Mouse (Mus musculus) lung, embryonic 16.5 days (tissue): Measurements from ENCODE around the gene Sec61a2. TPM values are rescaled to one million over a fixed set of nuclear protein-coding genes. Genes with fewer than 3 reads are reported as not detected.
A peak's percentile ranks its signal among the peaks of the same experiment; 100 is the strongest.

ENCODE experiments used
- ATAC-seq: fragments of 200-750 bp; cut with Nextera tagmentation; 2 replicates; pipeline ENCODE4 v1.8.0; 2017; ENCODE audit warnings: low read depth, mild to moderate bottlenecking, moderate library complexity
- H3K27ac ChIP-seq: fragments of 300-500 bp; sonication (generic); 2 replicates; pipeline ENCODE4 v1.5.1; 2014; ENCODE audit warnings: mild to moderate bottlenecking, control low read depth, low read length
- H3K27me3 ChIP-seq: fragments of 300-500 bp; sonication (generic); 2 replicates; pipeline ENCODE4 v1.6.1; 2014; ENCODE audit warnings: low read depth, low read length, mixed read lengths; ENCODE audit not compliant: control insufficient read depth, insufficient read depth
- H3K36me3 ChIP-seq: fragments of 300-500 bp; sonication (generic); 2 replicates; pipeline ENCODE4 v1.6.1; 2014; ENCODE audit warnings: low read length; ENCODE audit not compliant: control insufficient read depth, insufficient read depth
- H3K4me1 ChIP-seq: fragments of 300-500 bp; sonication (generic); replicated peaks from 2 replicates; pipeline ENCODE4 v1.6.1; 2014; ENCODE audit warnings: low read length, mixed read lengths; ENCODE audit not compliant: control insufficient read depth, insufficient read depth
- H3K4me2 ChIP-seq: fragments of 300-500 bp; sonication (generic); 2 replicates; pipeline ENCODE4 v1.6.1; 2014; ENCODE audit warnings: low read depth, low read length, control low read depth
- H3K4me3 ChIP-seq: fragments of 300-500 bp; sonication (generic); 2 replicates; pipeline ENCODE4 v1.5.1; 2014; ENCODE audit warnings: mild to moderate bottlenecking, low read length, control low read depth
- H3K9ac ChIP-seq: fragments of 300-500 bp; sonication (generic); 2 replicates; pipeline ENCODE4 v1.6.1; 2014; ENCODE audit warnings: low read length, control low read depth
- H3K9me3 ChIP-seq: fragments of 300-500 bp; sonication (generic); 2 replicates; pipeline ENCODE4 v1.6.1; 2016; ENCODE audit warnings: low read length; ENCODE audit not compliant: control insufficient read depth
- WGBS: fragments of 180-500 bp; shearing (Covaris S2); extraction: QIAGEN DNeasy Blood & Tissue Kit; methylation state at CpG from one replicate; pipeline ENCODE4 v1.1.7; 2014; 5-methylcytosine and 5-hydroxymethylcytosine counted together
- polyA plus RNA-seq: library from polyadenylated mRNA; unstranded; fragments of >200 nt; fragmentation: Nextera tagmentation; extraction: Ambion mirVana; gene quantifications from 2 replicates; pipeline ENCODE4 v1.2.1, GENCODE M21; 2015

The Sec61a2 gene
- polyA plus RNA-seq: 65.9 and 68.1 TPM in 2 replicates

DNA sequence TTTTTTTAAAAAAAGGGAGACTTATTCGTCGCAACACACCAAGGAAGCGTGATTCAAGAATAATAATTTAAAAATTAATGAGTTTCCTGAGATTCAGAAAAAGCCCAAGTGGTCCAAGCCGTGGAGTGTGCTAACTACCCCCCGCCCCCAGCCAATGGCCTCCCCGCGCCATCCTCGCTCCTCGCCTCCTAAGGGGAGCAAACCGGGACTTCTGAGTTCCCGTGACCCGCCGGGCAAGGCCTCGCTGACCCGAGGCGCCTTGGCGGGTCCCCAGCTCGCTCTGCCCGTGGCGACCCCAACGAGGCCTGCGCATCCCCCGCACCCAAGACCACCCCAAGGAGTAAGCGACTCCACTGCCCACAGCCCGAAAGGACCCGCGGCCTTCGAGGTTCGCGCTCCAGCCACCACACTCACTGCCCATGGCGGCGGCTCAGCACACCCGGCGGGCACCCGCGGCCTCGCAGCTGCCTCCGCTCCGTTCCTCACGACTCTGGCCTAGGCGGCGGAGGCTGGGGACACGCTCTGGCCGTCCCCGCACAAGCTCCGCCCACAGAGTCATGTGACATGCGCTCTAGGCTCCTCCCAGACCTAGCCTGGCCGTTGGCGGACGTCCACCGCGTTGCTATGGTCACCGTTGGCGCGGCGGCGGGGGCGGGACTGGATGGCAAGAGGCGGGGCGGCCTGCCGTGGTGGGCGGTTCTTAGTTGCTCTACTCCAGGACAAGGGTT is at the start of gene Sec61a2:
Sec61a2 (minus strand) TSS at position 590 of the 728 bp plus-strand sequence.
- Histone ChIP-seq H3K9ac (peak within 1 kb of the TSS; percentile 89), H3K4me1 (peaks cover 6% of the 10 kb centered on the region), H3K4me2 (peak within 1 kb of the TSS; percentile 55), H3K36me3 (peaks cover 2% of the 10 kb centered on the region; the same call in 1 of the 2 replicates), H3K4me3 (peak within 1 kb of the TSS; percentile 71), H3K27me3 (no peaks in the 10 kb centered on the region), H3K9me3 (no peaks in the 10 kb centered on the region), H3K27ac (peak within 1 kb of the TSS; percentile 72)
- peak; percentile 99 for ATAC-seq
- 0% methylated on average over 62 of the region's 62 CpGs for WGBS

DNA sequence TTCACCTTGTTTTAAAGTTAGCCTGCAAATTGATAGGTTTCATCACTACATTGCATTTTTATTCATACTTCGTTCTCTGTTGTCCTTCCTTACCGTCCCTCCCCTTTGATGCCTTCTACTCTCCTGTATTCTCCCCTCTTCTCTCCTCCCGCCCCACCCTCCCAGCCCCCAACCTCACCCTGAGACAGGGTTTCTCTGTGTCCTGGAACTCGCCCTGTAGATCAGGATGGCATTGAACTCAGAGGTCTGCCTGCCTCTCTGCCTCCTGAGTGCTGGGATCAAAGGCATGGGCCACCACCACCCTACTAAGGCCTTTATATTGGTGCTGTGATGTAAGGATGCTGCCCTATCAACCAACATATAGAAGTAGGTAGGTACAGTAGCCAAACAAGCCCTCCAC is 47.8 kb upstream of the Sec61a2 start:
- Histone ChIP-seq H3K27ac (no peak overlapping the region), H3K4me1 (peaks cover 5% of the 10 kb centered on the region; the same call in 1 of the 2 replicates), H3K4me2 (peak overlapping the region; percentile 70), H3K9me3 (no peaks in the 10 kb centered on the region), H3K27me3 (no peaks in the 10 kb centered on the region), H3K4me3 (peak overlapping the region; percentile 72), H3K36me3 (no peaks in the 10 kb centered on the region), H3K9ac (peak overlapping the region; percentile 70)
- no peak for ATAC-seq
- 41% methylated on average over 4 of the region's 4 CpGs for WGBS

DNA sequence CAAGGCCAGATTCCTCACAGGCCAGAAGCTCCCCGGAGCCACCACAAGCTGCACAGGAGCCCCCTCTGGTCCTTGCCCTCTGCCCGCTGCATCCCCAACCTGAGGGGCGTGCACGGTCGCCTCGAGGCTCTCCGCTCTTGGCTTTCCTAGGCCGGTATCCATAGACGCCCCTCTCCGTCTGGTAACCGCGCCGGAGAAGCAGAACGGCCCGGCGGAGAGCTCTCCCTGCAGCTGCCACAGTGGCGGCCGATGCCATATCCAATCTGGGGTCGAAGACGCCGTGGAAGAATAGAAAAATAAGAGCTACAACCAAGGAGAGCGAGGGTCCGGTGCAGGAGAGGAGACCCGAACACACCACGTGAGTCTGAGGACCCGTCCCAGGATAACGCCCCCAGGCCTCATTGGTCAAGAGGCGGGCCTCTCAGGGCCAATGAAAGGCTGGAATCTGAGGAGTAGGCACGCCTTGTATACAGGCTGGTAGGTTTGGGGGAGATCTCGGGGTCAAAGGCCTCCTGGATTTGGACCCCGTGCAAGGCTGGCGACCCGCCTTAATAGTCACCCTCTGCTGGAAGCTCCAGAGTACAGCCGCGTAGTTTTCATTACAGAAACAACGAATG is 47.3 kb upstream of the Sec61a2 start, which contains the start of gene Dhtkd1:
Dhtkd1 (minus strand) TSS at position 377 of the 617 bp plus-strand sequence.
- peak; percentile 96 for ATAC-seq
- H3K4me1 ChIP-seq: peaks cover 5% of the 10 kb centered on the region; the same call in 1 of the 2 replicates
- H3K4me3 ChIP-seq: peak within 1 kb of the TSS; percentile 72
- WGBS: under 1% methylated on average over 36 of the region's 36 CpGs
- H3K36me3 ChIP-seq: no peaks in the 10 kb centered on the region
- H3K9ac ChIP-seq: peak within 1 kb of the TSS; percentile 70
- no peaks in the 10 kb centered on the region for H3K27me3 ChIP-seq
- H3K27ac ChIP-seq: 0 out of 2 replicates have a peak within 1 kb of the TSS, but pooled peaks have one; percentile 2
- H3K9me3 ChIP-seq: no peaks in the 10 kb centered on the region
- H3K4me2 ChIP-seq: peak within 1 kb of the TSS; percentile 70

DNA sequence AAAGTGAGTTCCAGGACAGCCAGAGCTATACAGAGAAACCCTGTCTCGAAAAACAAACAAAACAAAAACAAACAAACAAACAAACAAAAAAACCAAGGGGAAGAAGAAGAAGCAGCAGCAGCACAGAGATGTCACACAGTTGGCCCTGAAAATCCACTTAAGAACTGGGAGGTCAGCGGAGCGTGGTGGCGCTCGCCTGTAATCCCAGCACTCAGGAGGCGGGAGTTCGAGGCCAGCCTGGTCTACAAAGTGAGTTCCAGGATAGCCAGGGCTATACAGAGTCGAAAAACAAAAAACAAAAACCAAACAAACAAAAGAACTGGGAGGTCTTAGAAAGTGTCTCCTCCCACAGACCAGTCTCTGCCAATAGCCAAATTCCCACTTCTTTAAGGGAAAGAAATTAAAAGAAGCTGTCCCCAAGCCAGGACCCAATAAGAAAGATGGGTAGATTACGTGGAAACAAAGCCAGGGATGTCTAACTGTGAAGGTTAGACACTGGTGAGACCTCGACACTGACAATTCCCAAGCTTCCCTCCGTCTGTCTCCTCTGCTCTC is 46.7 kb upstream of the Sec61a2 start:
- H3K27me3 ChIP-seq: no peaks in the 10 kb centered on the region
- H3K9ac ChIP-seq: peak overlapping the region; percentile 70
- peak overlapping the region; percentile 70 for H3K4me2 ChIP-seq
- 56% methylated on average over 11 of the region's 11 CpGs for WGBS
- peaks cover 5% of the 10 kb centered on the region; the same call in 1 of the 2 replicates for H3K4me1 ChIP-seq
- H3K27ac ChIP-seq: no peak overlapping the region
- peak overlapping the region; percentile 72 for H3K4me3 ChIP-seq
- no peaks in the 10 kb centered on the region for H3K36me3 ChIP-seq
- H3K9me3 ChIP-seq: no peaks in the 10 kb centered on the region
- ATAC-seq: no peak; the same call in 1 of the 2 replicates

- ATAC-seq: no peak
- no peaks in the 10 kb centered on the region for H3K27me3 ChIP-seq
- H3K4me3 ChIP-seq: no peak overlapping the region
- no peak overlapping the region for H3K27ac ChIP-seq
- no peak overlapping the region for H3K9ac ChIP-seq
- H3K36me3 ChIP-seq: no peaks in the 10 kb centered on the region
- WGBS: 91% methylated on average over 9 of the region's 9 CpGs
- no peaks in the 10 kb centered on the region for H3K9me3 ChIP-seq
- peaks cover 5% of the 10 kb centered on the region; the same call in 1 of the 2 replicates for H3K4me1 ChIP-seq
- H3K4me2 ChIP-seq: no peak overlapping the region
These were observed 45.7 kb upstream of the Sec61a2 start for GRCm38 (mm10) chr2:5940936-5941335.

DNA sequence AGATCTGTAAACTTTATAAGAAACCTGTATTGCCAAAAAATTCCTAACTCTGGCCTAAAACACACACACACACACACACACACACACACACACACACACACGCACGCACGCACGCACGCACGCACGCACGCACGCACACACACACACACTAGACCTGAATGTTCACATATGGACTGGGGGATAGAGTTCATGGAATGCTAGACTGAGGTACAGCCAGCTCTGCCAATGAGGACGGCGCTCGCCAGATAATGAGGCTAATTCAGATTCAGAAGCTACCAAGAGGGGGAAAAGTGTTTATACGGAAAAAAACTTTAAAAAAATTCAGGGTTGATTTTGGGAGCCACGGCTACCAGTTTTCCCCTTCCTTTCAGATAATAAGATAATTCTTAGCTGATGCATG is 44.7 kb upstream of the Sec61a2 start:
- no peak overlapping the region for H3K4me2 ChIP-seq
- H3K4me1 ChIP-seq: peaks cover 5% of the 10 kb centered on the region; the same call in 1 of the 2 replicates
- 88% methylated on average over 14 of the region's 14 CpGs for WGBS
- no peaks in the 10 kb centered on the region for H3K36me3 ChIP-seq
- no peak for ATAC-seq
- no peaks in the 10 kb centered on the region for H3K27me3 ChIP-seq
- no peak overlapping the region for H3K27ac ChIP-seq
- H3K9ac ChIP-seq: no peak overlapping the region
- H3K4me3 ChIP-seq: no peak overlapping the region
- no peaks in the 10 kb centered on the region for H3K9me3 ChIP-seq

GRCm38 (mm10) chr2:5939319-5939718 is 44.1 kb upstream of the Sec61a2 start:
- Histone ChIP-seq H3K4me3 (no peak overlapping the region), H3K9me3 (no peaks in the 10 kb centered on the region), H3K4me2 (no peak overlapping the region), H3K9ac (no peak overlapping the region), H3K36me3 (no peaks in the 10 kb centered on the region), H3K4me1 (peaks cover 5% of the 10 kb centered on the region; the same call in 1 of the 2 replicates), H3K27ac (no peak overlapping the region), H3K27me3 (no peaks in the 10 kb centered on the region)
- no peak for ATAC-seq
- WGBS: 84% methylated on average over 3 of the region's 3 CpGs

DNA sequence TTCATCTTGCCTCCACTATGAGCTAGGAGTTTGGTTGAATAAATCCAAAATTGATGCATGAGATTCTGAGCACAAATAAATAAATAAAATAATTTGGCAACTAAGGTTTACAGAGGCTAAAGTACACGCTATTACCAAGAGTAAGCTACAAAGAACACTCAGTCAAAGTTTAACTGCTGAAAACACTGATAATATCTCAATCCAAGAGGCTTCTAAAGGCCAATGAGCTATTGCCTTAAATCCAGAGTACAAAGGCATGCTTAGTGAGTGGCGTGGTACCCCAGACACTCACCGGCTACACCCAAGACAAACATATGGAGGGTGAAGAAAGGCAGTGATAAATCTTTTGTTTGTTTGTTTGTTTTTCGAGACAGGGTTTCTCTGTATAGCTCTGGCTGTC is 41.3 kb upstream of the Sec61a2 start:
- Histone ChIP-seq H3K36me3 (no peaks in the 10 kb centered on the region), H3K9me3 (no peaks in the 10 kb centered on the region), H3K4me2 (no peak overlapping the region), H3K9ac (no peak overlapping the region), H3K4me3 (no peak overlapping the region), H3K27ac (no peak overlapping the region), H3K4me1 (no peaks in the 10 kb centered on the region), H3K27me3 (no peaks in the 10 kb centered on the region)
- no peak for ATAC-seq
- 74% methylated on average over 4 of the region's 4 CpGs for WGBS

DNA sequence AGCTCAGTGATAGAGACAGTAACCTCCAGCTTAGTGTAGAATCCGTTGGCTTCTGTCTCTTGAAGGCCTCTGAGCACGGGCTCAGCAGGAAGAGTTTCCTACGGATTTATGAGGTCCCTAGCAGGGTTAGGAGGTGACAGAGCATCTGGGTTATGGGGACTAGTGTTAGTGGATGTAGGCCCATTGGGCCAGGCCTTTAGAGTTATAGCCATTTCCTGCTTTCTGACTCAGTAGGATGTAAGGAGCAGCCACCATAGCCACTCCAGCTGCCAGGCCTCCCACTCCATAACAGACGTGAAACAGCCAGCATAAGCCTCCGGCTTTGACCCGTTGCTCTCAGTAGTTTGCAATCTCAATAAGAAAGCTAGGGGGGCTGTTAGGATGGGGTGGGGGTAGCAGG is 40.8 kb upstream of the Sec61a2 start:
- no peaks in the 10 kb centered on the region for H3K9me3 ChIP-seq
- no peak overlapping the region for H3K4me2 ChIP-seq
- no peaks in the 10 kb centered on the region for H3K36me3 ChIP-seq
- no peaks in the 10 kb centered on the region for H3K4me1 ChIP-seq
- no peak for ATAC-seq
- no peak overlapping the region for H3K4me3 ChIP-seq
- H3K27ac ChIP-seq: no peak overlapping the region
- WGBS: 67% methylated on average over 6 of the region's 6 CpGs
- H3K9ac ChIP-seq: no peak overlapping the region
- H3K27me3 ChIP-seq: no peaks in the 10 kb centered on the region
